Mouse (Mus musculus) kidney, postnatal 0 days (tissue): ENCODE data around the gene Rhbdl1. TPM values are rescaled to one million over a fixed set of nuclear protein-coding genes. Genes with fewer than 3 reads are reported as not detected.

ENCODE experiments used
- ATAC-seq: fragments of 200-750 bp; cut with Nextera tagmentation; replicated peaks from 2 replicates; pipeline ENCODE4 v1.8.0; 2017; ENCODE audit warnings: low read depth, moderate number of reproducible peaks, moderate TSS enrichment, moderate library complexity; ENCODE audit not compliant: low FRiP score
- DNase-seq: peaks from one replicate; pipeline ENCODE4 v3.0.0-alpha.2; 2016; ENCODE audit warnings: low spot score
- H3K27ac ChIP-seq: fragments of 300-500 bp; sonication (generic); 2 replicates; pipeline ENCODE4 v1.5.1; 2014; ENCODE audit warnings: mild to moderate bottlenecking
- H3K27me3 ChIP-seq: fragments of 300-500 bp; sonication (generic); 2 replicates; pipeline ENCODE4 v1.6.1; 2014; ENCODE audit warnings: low read length, mixed read lengths; ENCODE audit not compliant: insufficient read depth
- H3K36me3 ChIP-seq: fragments of 300-500 bp; sonication (generic); 2 replicates; pipeline ENCODE4 v1.6.1; 2014; ENCODE audit warnings: low read length, mixed read lengths; ENCODE audit not compliant: insufficient read depth
- H3K4me1 ChIP-seq: fragments of 300-500 bp; sonication (generic); replicated peaks from 2 replicates; pipeline ENCODE4 v1.6.1; 2014; ENCODE audit warnings: antibody characterized with exemption, low read length, mixed read lengths; ENCODE audit not compliant: insufficient read depth
- H3K4me2 ChIP-seq: fragments of 300-500 bp; sonication (generic); 2 replicates; pipeline ENCODE4 v1.6.1; 2014; ENCODE audit warnings: mild to moderate bottlenecking, low read length, moderate library complexity, mixed read lengths
- H3K4me3 ChIP-seq: fragments of 300-500 bp; sonication (generic); replicated peaks from 2 replicates; pipeline ENCODE4 v1.5.1; 2014; ENCODE audit warnings: low read depth, low read length
- H3K9ac ChIP-seq: fragments of 300-500 bp; sonication (generic); 2 replicates; pipeline ENCODE4 v1.6.1; 2014; ENCODE audit warnings: low read depth, low read length
- H3K9me3 ChIP-seq: fragments of 300-500 bp; sonication (generic); replicated peaks from 2 replicates; pipeline ENCODE4 v1.6.1; 2016; ENCODE audit warnings: low read length, inconsistent platforms, mixed read lengths
- CTCF ChIP-seq: IDR thresholded peaks from 2 replicates; pipeline ENCODE4 v1.5.1; 2016; ENCODE audit warnings: antibody characterized with exemption, low read depth, mild to moderate bottlenecking, moderate library complexity
- WGBS: fragments of 180-500 bp; shearing (Covaris S2); extraction: QIAGEN DNeasy Blood & Tissue Kit; methylation state at CpG from one replicate; pipeline ENCODE4 v1.1.7; 2014; 5-methylcytosine and 5-hydroxymethylcytosine counted together
- polyA plus RNA-seq: library from polyadenylated mRNA; unstranded; fragments of >200 nt; fragmentation: Nextera tagmentation; extraction: Ambion mirVana; gene quantifications from 2 replicates; pipeline ENCODE4 v1.2.1, GENCODE M21; 2015

The Rhbdl1 gene
- polyA plus RNA-seq, 1 experiment from 2014 or later = 3.9 TPM

- no peak overlapping the region for H3K4me2 ChIP-seq
Observed at GRCm38 (mm10) chr17:25825984-25826570, 11.0 kb downstream of the Rhbdl1 start.

GRCm38 (mm10) chr17:25825311-25825710, 11.8 kb downstream of the Rhbdl1 start:
- DNase-seq (no peak), ATAC-seq (no peak)
- Histone ChIP-seq H3K36me3 (peaks cover 22% of the 10 kb centered on the region), H3K9ac (no peak overlapping the region), H3K4me3 (no peak overlapping the region), H3K27ac (no peak overlapping the region), H3K4me2 (no peak overlapping the region), H3K4me1 (peaks cover 26% of the 10 kb centered on the region), H3K9me3 (no peaks in the 10 kb centered on the region), H3K27me3 (peaks cover 2% of the 10 kb centered on the region; the same call in 1 of the 2 replicates)
- no peak for TF ChIP-seq CTCF
- WGBS = 86% methylated on average over 6 of the region's 6 CpGs

More at GRCm38 (mm10) chr17:25825984-25826570, 11.0 kb downstream of the Rhbdl1 start:
- TF ChIP-seq CTCF = no peak
- Histone ChIP-seq H3K4me3 (no peak overlapping the region), H3K36me3 (peaks cover 30% of the 10 kb centered on the region), H3K27ac (no peak overlapping the region), H3K4me1 (peaks cover 27% of the 10 kb centered on the region), H3K9ac (no peak overlapping the region), H3K27me3 (no peaks in the 10 kb centered on the region), H3K9me3 (no peaks in the 10 kb centered on the region)
- DNase-seq (no peak), ATAC-seq (no peak)
- 93% methylated on average over 27 of the region's 27 CpGs for WGBS

GRCm38 (mm10) chr17:25824362-25825142, 12.5 kb downstream of the Rhbdl1 start:
- DNase-seq (no peak), ATAC-seq (no peak)
- Histone ChIP-seq H3K4me3 (peak overlapping the region; percentile 51), H3K4me2 (peak overlapping the region; percentile 77), H3K4me1 (peaks cover 20% of the 10 kb centered on the region), H3K9ac (peak overlapping the region; percentile 58), H3K9me3 (no peaks in the 10 kb centered on the region), H3K36me3 (peaks cover 19% of the 10 kb centered on the region; the same call in 1 of the 2 replicates), H3K27ac (no peak overlapping the region; the same call in 1 of the 2 replicates), H3K27me3 (peaks cover 9% of the 10 kb centered on the region)
- WGBS = 68% methylated on average over 17 of the region's 17 CpGs
- TF ChIP-seq CTCF = no peak

GRCm38 (mm10) chr17:25823452-25823851, 13.6 kb downstream of the Rhbdl1 start, which contains the start of gene Wdr24:
Wdr24 (plus strand) TSS chr17:25823627.
- no peak; the same call in 1 of the 2 replicates for TF ChIP-seq CTCF
- Histone ChIP-seq H3K36me3 (peaks cover 19% of the 10 kb centered on the region; the same call in 1 of the 2 replicates), H3K27ac (no peak within 1 kb of the TSS; the same call in 1 of the 2 replicates), H3K9me3 (no peaks in the 10 kb centered on the region), H3K27me3 (peaks cover 15% of the 10 kb centered on the region), H3K4me2 (peak within 1 kb of the TSS; percentile 77), H3K9ac (peak within 1 kb of the TSS; percentile 58), H3K4me1 (peaks cover 16% of the 10 kb centered on the region), H3K4me3 (peak within 1 kb of the TSS; percentile 51)
- DNase-seq = peak; percentile 94
- ATAC-seq = peak; percentile 31; the same call in 1 of the 2 replicates
- under 1% methylated on average over 18 of the region's 18 CpGs for WGBS

- no peak for TF ChIP-seq CTCF
- H3K4me3 ChIP-seq = no peak overlapping the region; the same call in 1 of the 2 replicates
- no peak overlapping the region for H3K27ac ChIP-seq
- H3K9ac ChIP-seq = no peak overlapping the region
- no peak for DNase-seq
- H3K4me2 ChIP-seq = peak overlapping the region; percentile 30
- no peaks in the 10 kb centered on the region for H3K9me3 ChIP-seq
- no peaks in the 10 kb centered on the region for H3K36me3 ChIP-seq
- peaks cover 15% of the 10 kb centered on the region for H3K27me3 ChIP-seq
- ATAC-seq = peak; percentile 30; the same call in 1 of the 2 replicates
- WGBS = 8% methylated on average over 46 of the region's 46 CpGs
- H3K4me1 ChIP-seq = peaks cover 4% of the 10 kb centered on the region
Observed at GRCm38 (mm10) chr17:25818851-25819780, 18.0 kb downstream of the Rhbdl1 start.
